Mouse (Mus musculus) layer of hippocampus, adult 18-20 months (tissue): ENCODE results near the gene Barx1. TPM values are rescaled to one million over a fixed set of nuclear protein-coding genes. Genes with fewer than 3 reads are reported as not detected.

Source experiments
- DNase-seq, 2 experiments: peaks; one replicate each; pipeline ENCODE4 v3.0.0; 2022; ENCODE audit warnings: low spot score in 2 of 2
- total RNA-seq, 2 experiments: library from RNA; stranded (reverse); gene quantifications; 2 replicates each; pipeline ENCODE4 v1.2.3; 2021

The Barx1 gene
- total RNA-seq, 2 experiments from 2014 or later = not detected

DNA sequence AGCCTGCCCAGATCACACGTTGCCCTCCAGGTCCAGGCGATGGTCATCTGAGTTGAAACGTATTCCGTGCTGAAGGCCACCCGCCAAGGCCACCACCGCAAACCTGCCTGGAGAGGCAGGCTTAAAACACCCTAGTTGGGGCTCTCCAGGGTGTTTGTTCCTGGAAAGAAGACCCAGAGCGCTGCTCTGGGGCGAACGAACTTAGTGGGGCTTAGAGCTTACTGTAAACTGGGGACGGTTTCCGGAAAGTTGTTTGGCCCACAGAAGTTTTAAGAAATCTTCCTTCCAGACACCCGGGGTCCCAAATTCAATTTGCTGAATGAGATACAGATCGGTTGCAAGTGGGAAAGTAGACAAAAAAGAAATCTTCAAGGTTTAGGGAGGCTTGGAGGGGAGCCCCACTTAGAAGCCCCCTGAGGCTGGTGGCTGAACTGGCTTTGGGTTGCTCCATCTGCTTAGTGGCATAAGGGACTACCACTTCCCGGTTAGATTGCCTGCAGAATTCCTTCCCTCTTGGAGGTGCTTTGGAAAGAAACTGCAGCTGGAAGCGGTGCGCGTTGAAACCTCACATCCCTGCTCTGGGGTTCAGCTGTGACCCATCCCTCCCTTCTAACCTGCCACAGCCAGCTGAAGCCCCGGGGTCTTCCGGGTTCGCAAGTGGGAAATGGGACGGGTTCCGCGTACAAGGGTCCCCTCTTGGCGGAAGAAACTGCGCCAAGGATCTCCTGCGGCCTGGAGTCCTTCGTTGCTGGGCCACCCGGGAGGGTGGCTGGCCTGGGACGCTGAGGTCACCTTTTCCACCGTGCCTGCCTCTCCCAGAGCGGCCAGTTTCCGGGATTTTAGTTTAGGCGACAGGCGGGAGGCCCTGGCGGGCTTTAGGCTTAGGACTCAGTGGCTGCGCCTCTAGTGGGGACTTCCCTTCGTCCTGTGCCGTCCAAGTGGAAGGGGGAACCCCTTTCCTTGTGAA, 3.3 kb upstream of the Barx1 start:
- DNase-seq = no peak

DNA sequence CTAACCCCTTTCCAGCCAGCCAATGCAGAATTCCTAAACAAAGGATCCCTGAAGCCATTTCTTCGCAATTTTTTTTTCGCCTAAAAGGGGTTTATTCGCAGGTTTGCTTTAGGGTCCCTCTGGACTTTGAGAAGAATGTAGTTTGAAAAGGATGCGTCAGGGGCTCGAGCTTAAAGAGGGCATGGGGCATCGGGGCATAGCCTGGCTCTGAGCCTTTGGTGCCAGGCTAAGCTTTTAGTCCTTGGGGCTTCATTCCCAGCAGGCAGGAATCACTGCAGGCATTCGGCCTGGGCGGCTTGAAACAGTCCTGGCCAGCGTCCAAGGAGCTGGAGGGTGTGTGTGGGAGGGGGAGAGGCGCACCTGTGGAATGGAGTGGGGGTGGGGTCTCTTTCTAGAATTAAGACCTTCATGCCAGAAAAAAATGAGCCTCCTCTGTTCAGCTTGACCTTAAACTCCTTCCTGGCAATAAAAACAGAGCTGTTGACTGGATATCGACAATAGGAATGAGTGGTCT, 2.5 kb upstream of the Barx1 start:
- DNase-seq = no peak

DNA sequence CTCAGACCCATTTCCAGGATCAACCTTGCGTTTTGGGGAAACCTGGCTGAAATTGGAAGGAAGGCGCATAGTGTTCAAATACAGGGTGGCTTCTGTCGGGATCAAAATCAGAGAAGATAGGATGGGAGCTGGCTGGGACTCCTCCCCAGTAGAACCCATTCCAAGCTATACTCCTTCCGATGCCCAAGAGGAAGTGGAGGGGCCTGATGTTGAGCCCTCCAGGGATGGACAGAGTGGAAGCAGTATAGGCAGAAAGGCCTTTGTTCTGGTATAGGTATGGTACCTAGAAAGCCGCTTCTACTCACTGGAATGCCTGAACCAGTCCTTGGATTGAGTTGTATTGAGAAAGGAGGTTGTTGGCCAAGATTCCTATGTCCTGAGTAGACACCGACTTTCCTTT, 2.1 kb upstream of the Barx1 start:
- no peak for DNase-seq

DNA sequence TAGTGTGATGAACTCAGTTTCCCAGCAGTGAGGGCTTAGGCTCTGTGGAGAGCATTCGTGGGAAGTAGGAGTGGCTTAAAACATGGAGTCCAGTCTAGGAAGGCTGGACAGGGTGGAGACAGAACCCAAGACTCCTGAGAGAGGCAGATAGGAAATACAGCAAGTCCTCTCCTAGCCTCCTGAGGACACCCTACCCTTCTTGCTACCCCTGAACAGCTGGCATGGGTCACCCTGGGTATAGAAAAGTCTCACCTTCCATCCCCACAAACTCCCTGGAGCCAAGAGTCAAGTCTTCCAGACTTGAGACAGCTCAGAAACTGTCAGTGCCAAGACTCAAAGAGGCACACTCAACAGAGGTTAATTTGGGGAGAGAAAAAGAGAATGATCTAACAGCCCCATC, 1.2 kb upstream of the Barx1 start:
- DNase-seq = no peak

DNA sequence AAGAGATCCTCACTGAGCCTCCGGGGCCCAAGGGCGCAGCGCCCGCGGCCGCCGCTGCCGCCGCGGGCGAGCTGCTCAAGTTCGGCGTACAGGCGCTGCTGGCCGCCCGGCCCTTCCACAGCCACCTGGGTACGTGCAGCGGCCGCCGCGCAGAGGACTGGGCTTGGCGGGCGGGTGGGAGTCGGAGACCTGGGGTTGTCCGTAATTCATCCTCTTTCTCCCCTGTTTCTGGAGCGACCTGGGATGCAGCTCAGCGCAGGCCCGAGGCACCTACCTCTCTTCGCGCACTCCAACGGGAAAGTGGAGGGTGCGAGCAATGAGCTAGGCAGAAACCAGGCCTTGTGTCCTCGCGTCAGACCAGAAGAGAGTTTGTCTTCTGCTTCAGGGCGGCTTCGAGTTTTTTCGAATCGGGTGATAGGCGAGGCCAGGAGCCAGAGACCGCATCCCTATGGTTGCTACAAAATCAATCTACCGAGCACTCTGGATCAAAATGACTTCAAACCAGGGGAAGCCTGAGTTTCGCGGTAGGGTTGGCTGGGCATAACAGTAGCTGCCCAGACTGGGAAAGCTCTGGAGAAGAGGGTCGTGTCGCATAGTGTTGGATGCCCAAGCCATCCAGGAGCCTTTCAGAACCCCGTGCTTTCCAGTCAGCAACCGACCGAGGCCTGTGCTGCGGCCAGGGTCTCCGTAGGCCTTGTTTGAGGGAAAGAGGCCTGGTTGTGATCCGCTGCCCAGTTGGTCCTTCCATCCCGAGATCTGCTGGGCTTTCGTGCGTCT, 601 bp downstream of the Barx1 start:
- no peak for DNase-seq

DNA sequence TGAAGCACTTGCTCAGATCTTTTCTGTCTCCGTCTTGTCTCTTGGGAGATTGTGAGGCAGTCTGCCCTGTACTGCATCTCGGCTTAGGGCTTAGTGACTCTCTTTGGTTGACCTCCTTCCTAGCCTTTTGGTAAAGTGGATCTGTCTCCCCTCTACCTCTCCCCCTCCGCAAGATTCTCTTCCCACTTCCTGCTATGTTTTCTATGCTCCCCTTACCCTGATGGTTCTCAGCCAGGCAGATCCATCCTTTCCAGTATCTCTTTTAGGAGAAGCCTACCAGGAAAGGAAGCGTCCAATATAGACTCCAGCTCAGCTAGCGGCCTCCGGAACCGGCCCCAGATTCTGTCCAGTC, 1.2 kb downstream of the Barx1 start:
- DNase-seq = no peak

DNA sequence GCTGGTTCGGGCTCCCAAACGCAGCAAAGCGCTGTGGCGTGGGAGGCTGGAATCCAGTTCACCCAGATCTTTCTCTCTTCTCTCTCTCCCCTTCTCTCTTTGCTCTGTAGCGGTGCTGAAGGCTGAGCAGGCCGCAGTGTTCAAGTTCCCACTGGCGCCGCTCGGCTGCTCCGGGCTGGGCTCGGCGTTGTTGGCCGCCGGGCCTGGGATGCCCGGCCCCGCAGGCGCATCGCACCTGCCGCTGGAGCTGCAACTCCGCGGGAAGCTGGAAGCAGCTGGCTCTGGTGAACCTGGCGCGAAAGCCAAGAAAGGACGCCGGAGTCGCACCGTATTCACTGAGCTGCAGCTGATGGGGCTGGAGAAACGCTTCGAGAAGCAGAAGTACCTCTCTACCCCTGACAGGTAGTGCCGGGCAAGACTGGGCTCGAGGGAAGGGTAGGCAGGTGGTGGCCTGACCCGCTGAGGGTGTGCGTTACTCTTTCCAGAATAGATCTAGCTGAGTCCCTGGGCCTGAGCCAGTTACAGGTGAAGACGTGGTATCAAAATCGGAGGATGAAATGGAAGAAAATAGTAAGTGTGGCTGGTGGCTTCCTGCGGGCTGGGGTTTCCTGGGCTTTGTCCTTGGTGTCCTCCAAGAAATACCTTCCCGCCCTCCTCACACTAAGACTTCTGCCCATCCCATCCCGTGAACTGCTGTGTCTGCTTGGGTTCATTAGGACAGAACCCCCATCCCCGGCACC, 2.3 kb downstream of the Barx1 start:
- DNase-seq = no peak

DNA sequence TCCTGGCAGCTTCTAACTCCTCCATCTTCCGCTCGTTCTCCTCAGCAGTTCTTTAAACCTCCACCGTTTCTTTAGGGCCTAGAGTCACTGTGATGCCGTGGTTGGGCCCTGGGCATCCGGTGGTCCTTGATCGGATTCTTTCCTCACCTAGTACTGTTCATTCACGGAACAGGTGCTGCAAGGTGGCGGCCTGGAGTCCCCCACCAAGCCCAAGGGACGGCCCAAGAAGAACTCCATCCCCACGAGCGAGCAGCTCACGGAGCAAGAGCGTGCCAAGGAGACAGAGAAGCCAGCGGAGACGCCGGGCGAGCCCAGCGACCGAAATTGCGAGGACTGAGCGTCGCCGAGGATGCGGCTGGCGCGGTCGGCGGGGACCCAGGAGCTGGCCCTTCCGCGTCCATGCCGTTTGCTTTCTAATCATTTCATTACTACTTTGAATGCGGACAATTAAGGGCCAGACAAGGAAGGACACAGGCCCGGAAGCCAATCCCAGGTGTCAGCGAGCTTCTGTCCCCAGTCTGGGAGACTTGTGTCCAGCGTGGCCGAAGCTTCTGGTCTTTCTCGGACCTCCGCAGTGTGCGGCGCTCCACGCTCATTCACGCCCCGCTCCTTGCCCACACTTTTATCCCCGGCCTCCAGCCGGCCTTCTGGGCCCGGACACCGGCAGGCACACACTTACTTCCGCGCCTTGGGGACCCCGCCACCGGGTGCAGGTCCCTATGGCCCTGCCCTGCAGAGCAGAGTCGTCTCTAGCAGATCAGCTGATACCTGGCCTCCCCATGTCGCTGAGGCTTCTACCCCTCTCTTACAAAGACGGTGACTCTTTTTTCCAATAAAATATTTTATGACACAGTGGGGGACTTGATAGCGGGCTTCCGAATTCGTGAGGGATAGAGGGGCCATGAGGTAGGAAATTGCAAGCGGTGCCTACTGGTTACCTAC, 3.1 kb downstream of the Barx1 start:
- DNase-seq = no peak

DNA sequence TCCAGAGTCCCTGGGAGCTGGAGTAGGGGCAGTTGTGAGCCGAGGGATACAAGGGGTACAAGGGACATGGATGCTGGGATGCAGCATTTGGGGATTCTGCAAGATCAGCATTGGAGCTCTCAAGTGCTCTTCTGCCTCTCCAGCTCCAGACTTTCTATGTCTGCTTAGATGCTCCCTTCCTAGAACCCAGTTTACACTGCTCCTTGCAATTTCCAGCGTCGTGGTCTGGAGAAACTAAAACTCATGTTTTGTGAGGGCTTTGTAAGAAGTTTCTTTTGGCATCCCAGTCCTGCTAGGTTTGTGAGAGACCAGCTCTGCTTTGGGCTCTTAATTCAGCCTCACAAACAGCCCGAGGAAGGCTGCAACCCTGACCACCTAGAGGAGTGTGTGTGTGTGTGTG, 4.7 kb downstream of the Barx1 start:
- no peak for DNase-seq

DNA sequence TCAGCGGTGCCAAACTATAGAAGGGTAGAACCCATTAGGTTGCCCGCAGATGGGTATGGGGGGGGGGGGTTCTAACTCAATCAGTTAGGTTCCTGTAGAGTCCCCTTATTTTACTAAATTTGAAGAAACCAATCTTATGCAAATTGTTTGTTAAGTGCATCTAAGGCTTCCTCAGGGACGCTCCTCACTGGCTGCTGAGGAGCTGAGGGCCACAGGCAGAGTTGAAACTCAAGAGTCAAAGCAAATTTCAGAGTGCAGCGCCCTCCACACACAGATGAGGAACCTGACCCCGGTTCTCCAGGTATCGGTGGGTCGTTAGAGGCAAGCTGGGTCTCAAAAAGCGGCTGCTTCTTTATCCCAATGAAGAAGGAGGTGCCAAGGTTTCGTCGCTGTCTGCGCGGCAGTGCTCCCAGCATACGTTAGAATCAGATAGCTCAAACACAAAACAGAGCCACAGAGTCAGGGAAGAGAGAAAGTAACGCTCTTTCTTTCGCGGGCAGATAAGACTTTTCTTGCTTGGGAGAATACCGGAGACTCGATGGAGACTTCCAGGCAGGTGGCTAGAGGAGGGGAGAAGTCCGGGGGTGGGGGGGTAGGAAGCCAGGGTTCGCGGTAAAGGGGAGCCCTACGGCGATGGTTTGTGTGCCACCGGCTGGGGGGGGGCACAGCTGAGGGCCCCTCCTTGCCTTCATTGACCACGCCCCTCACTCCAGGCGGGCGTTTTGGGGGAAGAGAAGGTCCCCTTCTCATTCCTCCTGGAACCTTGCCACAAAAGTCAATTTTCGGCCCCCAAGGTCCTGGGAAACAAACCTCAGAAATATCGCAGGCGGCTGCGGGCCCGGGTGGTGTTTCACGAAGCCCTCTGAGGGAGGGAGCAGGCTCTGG, 5.5 kb downstream of the Barx1 start:
- no peak for DNase-seq

DNA sequence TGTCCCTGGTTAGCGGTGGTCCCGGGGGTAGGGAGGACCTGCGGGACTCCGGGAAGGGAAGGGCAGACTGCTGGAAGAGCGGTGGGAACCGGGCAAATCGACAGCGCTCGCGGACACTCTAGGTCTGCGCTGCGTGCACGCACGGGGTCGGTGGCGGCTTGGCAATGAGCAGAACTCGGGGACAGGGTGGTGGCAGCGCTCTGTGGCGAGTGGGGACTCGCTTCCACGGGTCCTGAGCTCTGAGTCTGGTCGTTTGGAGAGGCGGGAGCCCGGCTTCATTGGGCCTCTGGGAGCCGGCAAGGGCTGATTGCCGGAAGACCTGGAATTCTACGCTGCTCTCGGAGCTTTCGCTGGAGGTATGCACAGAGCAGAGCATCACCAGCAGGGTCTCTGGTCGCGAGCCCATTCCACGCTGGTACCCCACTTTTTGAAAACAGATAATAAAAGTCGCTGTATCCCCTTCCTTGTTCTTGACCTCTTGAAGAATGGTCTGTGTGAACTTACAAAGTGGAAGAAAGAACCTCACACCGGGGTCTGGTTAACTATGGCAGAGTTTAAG, 6.3 kb downstream of the Barx1 start:
- DNase-seq = no peak

DNA sequence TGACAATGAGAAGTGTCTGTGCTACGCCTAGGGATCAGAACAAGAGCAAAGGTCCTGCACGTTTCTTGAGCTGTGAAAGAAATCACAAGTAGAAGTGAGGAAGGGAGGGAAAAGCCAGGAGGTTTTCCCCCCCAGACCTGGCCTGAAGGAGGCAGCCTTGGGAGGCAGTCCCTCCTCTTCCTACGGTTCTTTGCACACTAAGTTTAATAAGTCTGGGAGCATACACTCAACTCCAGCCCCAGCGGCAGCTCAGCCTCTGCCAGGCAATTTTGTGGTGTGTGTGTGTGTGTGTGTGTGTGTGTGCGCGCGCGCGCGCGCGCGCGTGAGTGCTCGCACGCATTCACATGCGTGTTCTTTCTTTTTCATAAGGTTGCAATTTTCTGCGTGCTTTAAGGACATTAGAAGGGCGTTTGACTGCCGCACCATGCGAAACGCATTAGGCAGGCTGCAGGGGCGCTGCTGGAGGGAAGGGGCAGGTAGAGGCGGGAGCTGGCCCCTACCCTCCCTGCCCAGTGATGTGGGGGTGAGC, 9.6 kb downstream of the Barx1 start:
- DNase-seq = no peak

DNA sequence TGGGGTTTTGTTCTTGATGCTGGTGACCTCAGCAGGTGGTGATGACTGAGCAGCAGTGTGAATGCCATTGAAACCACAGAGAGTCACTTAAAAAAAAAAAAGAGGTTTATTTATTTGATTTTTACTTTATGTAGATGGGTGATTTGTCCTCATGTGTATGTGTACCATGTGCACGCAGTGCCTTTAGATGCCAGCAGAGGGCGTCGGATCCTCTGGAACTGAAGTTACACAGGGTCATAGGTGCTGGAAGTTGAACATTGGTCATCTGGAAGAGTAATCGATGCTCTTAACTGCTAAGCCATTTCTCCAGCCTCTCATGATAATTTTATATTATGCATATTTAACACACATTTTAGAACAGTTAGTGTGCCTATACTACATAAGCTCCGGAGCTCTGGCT, 11.8 kb downstream of the Barx1 start:
- DNase-seq = no peak

DNA sequence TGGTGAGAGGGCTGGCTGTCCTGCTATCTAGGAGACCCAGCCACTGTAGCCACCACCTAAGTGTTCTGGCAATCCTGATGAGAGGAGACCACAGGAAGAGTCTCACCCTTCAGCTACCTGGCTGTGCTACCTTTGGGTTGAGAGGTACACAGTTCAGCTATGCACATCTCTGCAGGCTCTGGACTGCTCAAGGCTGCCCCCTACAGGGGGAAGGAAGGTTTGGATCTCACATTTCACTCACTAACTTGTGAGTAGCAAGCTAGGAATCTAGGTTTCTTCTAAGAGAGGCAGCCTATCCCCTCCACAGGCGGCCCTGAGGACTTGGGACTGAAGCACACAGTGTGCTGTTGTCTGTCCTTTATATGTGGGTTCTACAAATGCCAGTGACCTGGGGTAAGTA, 16.6 kb downstream of the Barx1 start:
- no peak for DNase-seq

DNA sequence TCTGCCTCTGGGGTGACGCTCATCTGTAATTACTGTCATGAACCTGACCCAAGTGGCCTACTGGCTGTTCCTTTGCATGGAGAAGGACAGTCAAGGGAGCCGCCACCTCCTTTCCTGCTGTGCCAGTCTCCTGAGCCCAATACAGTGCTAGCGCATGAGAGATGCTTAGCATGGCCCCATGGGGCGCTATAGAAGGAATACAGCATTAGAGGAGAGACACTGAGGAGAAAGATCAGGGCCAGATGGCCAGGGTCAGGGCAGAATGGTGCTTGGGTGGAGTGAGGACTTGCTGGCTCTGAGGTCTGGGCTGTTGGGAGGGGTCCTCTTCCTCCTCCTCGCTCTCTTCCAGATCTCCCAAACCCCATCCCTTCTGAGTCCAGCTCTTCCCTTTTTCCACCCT, 23.9 kb downstream of the Barx1 start:
- DNase-seq = no peak

DNA sequence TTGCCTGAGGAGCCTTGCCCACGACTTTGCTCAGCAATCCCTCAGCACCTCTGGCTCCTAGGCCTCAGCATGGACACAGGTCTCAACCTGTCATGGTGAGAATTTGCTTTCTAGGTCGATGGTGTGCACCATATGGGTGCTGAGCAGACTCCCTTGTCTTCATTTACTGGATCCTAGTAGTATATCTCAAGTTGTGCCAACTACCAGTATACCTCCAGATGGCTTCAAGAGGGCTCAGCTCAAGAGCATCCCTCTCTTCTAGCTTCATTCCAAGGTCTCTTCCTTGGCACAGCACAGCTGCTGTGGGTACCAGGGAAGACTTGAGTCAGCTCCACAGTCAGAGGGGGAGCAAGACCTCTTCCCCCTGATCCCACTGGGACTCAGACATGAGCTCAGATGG, 29.2 kb downstream of the Barx1 start:
- no peak for DNase-seq

DNA sequence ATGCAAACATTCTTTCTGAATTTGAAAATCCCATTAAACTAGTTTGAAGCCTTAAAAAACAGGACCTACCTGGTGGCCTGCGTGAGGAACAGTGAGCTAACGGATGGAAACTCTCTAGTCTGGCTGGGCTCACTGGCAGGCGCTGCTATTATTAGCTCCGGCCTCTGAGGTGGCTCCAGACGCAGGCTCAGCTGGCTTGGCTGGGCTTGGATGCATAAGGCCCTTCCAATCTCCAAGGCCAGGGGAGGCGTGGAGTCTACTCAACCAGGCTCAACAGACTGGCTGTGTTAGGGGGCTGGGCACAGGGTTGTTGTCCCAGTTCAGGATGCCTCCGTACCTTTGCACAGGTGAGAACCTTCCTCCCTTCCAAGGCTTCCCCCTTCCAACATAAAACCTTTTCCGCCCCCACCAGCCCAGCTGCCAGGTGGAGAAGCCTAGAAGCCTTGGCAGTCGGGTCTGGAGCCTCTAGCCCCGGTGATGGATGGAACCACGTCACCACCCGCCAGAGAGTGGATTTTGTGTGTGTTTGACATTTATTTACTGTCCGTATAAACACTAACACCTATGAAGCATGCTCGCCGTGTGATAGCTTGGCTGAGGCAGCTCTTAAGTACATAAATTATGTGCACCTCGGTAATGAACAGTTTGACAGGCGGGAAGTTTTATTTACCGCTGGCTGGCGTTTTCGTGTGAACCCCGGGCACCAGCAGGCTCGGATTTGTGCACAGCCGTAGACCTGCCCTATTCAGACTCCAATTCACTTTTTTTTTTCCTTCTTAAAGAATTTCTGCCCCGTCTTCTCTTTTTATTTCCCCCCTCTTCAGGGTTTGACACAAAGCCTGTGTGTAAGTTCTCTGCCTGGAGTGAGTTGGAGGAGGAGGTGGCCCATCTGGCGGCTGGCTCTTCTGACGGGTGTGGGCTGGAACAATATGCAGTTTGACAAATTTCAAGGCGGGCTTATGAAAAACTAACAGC, 31.6 kb downstream of the Barx1 start:
- DNase-seq = peak; percentile 69 to 77
